Mouse (Mus musculus): ENCODE results near the gene Adamts12.

Adamts12 gene

DNA sequence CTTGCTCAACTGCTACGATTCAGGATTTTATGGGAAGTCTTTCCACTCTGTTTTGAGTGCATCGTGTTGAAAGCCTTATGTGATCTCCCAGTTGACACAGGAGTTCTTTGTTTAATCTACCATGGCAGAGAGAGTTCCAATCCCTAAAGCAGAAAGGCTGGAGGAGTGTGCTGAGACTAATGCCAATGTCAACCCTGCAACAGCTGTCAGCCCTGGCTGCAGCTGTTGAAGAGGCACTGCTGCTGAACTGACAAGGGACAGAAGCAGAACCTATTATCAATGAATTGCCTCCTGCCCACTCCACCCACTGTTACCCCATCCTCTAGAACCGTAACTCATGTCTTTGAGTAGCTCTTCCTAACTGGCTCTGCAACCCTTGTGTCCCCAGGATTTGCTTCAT, 101.3 kb downstream of the Adamts12 start:
- DNase-seq (ENCODE audit: low spot score) = no peak

DNA sequence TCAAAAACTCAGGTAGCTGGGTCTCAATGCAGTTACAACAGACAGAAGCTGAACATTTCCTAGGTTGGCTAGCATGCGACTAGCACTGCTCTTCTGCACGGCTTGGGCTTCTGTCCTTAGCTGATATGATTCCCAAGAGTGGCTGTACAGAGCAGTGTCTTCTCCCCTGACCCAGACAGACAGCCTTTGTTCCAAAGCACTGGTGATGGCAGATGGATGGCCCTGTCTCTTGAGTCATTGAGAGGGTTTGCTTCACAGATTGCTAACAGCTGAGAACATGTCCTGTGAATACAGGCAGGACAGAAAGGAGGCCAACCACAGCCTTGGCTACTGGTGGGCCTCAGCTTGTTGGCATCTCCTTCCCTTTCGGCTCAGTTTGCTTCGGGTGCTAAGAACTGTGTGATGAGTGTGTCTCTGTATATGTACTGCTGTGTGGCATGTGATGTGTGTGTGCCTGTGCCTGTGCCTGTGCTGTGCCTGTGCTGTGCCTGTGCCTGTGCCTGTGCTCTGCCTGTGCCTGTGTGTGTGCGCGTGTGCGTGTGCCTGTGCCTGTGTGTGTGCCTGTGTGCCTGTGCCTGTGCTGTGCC, 109.4 kb downstream of the Adamts12 start:
- DNase-seq (ENCODE audit: low spot score) = no peak

DNA sequence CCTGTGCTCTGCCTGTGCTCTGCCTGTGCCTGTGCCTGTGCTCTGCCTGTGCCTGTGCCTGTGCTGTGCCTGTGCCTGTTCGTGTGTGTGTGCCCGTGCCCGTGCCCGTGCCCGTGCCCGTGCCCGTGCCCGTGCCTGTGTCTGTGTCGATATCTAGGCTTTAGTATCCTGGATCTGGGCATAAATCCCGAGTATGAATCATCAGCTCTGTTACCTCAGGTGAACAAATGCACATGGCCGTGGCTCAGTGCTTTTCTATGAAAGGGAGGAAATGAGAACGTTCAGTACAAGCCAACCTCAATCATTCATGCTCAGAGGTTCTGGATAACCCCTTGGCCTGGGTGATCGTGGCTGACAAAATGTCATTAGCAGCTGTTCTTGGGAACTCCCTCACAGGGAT, 110.3 kb downstream of the Adamts12 start:
- DNase-seq (ENCODE audit: low spot score) = no peak

DNA sequence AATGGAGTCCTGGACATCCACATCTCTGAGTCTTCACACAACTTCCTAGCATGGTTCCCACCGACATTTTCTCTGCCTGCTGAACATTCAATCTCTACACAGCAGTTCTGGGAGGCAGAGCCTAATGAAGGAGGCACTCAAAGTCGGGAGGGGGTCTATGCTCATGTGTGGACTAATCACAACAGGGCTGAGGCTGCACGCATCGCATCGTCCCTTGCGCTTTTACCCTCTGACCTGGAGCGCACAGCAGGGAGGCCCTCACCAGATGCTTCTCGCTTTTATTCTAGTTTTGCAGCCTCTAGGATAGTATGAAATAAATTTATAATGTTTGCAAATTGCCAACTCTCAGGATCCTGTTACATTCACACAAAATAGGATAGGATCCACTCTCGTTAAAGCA, 112.9 kb downstream of the Adamts12 start:
- DNase-seq (ENCODE audit: low spot score) = no peak

DNA sequence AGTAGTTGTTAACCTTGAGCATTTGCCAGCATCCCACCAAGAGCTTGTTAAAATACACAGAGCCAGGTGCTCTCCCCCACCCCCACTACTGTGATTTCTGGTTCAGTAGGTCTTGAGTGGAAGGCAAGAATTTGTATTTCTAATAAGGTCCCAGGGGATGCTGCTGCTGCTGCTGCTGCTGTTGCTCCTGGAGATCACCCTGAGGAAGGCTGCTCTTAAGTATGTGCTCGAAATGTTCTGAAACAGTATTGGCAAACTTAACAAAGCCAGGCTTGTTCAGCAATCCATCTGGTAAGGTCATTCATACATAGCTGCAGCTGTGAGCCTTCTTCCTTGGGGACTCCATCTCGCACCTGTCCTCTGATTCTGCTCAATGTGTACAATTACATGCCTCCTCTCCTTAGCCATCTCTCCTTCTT, 115.2 kb downstream of the Adamts12 start:
- no peak for DNase-seq (ENCODE audit: low spot score)

DNA sequence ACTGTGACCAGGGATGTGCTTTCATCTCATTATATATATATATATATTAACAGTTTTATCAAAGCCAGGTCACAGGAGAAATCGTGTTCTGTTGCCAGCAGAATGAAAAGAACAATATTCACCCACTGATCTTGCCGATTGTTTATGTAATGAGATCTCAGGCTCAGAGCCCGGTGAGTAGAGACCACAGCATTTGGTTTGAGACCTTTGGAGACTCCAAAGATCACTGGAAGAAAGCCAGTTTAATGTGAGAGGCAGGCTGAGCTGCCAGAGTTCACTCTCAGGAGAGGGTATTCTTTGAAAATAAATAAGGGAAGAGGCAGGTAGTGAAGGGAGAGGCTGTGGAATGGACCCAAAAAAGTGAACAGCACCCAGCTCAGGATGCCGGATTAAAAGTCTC, 122.1 kb downstream of the Adamts12 start:
- no peak for DNase-seq (ENCODE audit: low spot score)

DNA sequence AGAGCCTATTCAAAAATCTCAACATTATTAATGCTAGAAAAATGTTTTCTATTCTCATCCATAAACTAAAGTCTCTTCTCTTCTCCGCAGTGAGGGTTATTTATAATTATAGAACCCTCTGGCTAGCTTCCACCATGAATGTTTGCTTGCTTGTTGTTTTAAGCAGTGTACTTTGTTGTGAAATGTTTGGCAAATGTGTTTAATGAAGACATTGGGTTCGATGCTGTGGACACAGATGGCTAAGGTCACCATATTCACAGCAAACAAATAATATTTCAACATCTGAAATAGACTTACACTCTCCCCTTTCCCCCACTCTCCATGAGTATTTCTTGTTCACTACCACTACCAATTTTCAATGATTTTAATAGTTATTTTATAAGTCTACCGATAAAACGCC, 125.9 kb downstream of the Adamts12 start:
- DNase-seq (ENCODE audit: low spot score) = no peak

DNA sequence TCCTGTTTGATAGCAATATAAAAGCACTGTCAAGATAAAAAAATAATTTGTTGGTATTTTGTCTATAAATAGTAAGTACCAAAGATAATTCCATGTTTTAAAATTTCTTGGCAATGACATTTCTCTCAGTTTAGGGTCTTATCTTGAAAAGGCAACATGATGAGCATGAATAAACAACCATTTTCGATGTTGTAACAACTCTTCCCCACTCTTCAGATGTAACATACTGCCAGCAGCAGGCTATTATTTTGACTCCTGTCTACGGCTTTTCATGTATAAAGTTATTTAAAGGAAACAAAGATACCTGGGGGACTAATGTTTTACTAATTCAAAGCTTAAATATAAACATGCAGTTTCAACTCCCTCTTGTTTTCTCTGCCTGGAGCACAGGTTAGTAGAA, 128.2 kb downstream of the Adamts12 start:
- no peak for DNase-seq (ENCODE audit: low spot score)

DNA sequence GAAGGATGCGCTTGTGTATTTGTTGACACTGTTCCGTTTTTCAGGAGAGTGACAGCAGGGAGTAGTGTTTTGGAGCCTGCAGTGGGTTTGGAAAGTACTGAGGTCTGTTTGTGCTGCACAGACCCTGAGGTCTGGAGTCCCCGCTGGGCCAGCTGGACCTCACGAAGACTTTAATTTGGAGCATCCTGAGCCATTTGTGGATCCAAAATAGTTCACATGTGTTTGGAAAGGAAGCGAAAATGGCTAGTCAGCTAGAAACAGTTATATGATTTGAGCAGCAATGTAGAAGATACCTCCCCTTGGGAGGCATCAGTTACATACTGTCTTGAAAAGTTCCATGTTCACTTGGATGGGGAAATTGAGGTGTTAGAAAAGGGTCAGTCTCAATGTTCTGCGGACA, 132.5 kb downstream of the Adamts12 start:
- DNase-seq (ENCODE audit: low spot score) = no peak

DNA sequence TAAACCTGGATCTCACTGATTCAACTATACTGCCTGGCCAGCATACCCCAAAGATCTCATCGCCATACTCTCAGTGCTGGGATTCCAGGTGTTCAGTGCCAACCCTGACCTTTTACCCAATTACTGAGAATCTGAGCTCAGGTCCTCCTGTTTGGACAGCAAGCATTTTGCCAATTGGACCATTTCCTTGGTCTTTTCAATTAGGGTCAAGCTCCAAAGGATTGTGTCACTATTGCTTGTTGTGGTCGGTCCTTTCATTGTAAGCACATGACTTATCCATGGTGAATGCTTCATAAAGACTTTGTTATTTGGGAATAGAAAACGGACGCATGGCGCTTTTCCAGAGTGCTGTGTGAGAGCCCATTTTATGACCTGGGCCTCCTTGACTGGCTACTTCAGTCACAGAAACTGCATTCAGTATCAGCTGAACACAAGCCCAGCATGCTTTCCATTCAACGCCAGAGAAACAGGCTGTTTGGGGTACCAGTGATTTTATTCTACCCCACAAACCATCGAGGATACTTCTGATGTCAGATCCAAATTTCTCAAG, 133.7 kb downstream of the Adamts12 start:
- no peak for DNase-seq (ENCODE audit: low spot score)

DNA sequence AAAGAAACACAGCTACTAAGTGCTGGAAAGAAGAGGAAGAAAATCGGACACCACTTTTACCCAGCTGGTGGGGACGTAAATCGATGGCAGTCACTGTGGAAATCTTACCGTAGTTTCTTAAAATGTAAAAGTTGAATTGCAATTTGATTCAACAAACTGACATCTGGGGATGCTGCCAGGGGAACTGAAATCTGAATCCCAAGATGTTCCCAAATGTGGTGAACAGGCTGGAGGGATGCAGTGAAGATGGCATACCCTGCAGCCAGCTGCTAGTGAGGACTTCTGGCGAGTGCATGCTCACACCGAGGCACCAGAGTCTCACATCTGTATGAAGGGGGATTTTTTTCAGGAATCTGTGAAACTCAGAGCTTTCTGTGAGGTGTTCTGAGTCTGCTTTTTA, 138.5 kb downstream of the Adamts12 start:
- no peak for DNase-seq (ENCODE audit: low spot score)

DNA sequence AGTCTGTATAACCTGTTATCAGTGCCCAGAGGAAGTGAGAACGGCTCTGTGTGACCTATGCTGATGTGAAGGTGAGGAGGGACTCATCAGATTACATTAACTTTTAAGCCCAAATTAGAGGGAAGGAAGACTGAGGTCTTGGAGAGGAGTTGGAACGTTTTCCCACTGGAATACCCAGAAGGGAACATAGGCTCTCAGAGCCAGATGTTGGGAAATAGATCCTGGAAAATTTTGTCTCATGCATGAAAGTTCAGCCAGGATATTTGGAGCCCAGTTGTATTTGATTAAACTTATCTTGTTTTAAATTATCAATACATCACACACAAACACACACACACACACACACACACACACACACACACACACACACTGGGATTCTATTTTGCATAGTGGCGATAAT, 140.3 kb downstream of the Adamts12 start:
- no peak for DNase-seq (ENCODE audit: low spot score)

DNA sequence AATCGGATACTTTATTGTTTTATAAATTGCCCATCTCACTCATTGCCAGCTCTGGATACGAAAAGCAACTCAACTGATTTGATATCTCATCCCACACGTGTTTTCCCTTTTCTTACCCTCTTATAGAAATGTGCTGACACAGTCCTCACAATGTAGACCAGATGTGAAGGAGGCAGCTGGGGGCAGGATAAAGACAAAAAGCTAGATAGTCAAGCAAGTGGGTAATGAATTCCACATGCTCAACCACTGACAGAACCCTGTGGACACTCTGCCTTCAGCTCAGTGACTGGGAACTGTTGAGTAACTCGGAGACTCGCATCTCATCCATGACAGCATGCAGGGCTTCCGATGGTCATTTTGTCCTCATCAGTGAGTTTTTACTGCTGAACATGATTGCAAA, 146.4 kb downstream of the Adamts12 start:
- no peak for DNase-seq (ENCODE audit: low spot score)

DNA sequence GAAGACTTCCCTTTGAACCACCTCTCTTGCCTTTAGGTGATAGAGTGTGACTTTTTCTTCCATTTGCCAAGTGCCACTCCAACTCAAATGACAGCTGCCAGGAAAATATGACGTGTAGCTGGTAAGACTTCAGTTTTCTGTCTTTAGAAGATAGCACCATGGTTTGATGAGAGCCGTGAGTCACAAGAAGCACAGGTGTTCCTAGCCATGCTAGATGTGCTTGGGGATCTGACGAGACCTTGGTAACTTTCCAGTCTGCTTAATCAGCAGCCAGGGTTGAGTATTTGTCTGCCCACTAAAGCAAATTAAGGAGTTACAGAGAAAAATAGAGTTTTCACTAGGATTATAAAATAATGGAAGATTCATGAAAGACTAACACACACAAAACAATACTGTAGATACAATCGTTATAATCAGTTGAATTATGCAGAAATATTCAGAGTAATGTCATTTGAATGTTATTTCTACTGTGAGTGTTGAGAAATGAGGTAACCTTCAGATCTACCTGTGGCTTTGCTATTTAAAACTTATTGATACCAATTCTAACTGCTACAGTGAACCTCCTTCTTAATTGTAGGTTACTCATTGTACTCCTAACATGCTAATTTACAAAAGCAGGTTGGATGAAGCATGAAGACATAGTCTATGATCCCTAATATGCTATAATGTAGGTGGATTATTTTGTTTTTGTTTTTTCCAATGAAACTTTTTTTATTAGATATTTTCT, 169.5 kb downstream of the Adamts12 start:
- no peak for DNase-seq (ENCODE audit: low spot score)

DNA sequence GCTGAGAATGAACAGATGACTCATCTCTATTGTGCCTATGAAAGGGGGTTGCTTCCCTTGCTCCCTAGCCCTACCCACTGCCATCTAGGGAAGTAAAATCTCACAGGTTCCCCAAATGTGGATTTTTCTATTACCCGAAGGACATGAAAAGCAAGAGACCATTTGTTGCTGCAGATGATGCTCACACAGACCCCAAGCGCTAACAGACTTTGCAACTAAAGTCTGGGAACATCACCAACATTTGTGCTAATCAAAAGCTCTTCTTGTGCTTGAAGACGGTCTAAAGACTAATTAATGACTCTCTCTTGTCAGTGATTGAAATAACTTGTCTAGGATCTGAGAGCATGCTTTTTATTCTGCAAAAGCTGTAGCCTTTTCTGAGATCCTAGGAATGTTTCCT, 175.8 kb downstream of the Adamts12 start:
- DNase-seq (ENCODE audit: low spot score) = no peak

DNA sequence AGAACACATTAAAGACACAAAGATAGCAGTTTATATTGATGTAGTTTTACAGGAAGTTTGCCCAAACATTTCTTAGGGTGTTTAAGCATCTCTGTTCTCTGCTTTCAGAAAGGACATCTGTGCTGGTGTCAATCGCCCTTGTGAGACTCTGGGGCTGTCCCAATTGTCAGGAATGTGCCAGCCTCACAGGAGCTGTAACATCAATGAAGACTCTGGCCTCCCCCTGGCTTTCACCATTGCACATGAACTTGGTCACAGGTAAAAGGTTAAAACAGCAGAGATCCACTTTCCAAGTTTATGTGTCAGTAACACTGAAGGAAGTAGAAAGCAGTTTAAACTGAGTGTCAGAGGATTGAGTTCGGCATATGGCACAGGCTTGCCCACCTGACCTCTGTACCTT, 176.7 kb downstream of the Adamts12 start:
- DNase-seq (ENCODE audit: low spot score) = no peak

DNA sequence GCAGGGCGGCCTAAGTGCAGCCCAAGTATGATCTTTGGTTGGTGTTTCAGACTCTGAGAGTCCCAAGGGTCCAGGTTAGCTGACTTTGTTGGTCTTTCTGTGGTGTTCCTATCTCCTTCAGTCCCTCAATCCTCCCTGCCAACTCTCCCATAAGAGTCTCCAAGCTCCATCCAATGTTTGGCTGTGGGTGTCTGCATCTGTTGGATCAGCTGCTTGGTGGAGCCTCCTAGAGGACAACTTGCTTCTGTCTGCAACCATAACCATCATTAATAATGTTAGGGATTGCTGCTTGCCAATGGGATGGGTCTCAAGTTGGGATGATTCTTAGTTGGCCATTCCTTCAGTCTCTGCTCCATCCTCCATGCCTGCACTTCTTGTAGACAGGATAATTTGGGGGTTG, 181.8 kb downstream of the Adamts12 start:
- DNase-seq (ENCODE audit: low spot score) = no peak

DNA sequence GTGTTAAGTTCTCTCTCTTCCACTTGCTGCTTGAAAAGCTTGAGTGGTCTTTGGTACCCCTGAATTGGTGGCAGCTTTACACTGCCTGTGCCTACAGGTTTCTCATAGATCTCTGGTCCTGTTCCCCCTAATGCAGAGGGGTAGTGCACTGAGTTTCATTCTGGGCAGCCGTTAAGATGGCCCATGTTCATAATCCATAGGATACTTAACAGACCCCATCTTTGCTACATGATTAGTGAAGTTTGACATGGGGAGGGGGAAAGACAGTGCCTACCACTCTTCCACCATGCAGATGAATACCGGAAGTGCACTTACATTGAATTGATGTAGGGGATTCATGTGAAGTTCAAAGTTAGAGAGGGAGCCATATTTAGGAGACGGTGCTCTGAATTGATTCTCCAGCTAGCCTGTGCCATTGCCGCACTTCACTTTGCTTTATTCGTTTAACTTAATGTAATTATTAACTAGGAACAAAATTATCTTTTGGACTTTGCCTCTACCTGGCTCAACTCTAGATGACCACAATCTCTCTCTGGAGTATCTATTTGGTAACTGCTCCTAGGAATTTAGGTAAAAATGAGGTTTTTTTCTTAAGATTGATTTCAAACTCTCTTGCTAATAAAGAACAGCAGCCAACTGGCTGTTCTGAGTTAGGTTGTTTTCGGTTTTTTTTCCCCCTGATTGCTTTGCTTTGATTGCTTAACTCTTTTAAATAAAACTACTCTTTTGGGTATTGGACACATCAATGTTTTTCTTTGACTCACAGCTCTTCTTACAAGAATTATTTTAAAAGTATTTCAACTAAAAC, 214.9 kb downstream of the Adamts12 start:
- no peak for DNase-seq (ENCODE audit: low spot score)

DNA sequence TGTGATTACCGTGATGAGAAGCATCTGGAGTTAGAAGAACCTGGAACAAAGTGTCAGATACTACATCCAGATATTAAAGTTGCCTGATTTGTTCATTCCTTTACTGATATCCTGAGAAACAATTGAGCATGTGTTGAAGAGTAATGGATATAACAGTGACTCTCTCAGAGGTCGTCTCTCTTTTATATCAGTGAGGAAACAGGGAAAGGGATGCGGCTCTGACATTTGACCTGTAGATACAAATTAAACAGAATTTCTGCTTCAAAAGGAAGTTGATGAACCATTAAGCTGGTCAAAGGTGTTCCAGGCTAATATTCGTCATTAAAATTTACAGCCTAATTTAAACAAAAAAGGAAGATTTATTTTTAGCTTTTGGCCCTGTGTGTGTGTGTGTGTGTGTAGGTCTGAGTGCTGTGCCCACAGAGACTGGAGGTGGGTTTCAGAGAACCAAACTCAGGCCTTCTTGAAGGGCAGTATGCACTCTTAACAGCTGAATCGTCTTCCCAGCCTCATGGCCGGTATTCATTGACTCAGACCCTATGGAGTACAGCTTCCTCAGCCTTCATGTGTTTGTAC, 216.2 kb downstream of the Adamts12 start:
- no peak for DNase-seq (ENCODE audit: low spot score)

DNA sequence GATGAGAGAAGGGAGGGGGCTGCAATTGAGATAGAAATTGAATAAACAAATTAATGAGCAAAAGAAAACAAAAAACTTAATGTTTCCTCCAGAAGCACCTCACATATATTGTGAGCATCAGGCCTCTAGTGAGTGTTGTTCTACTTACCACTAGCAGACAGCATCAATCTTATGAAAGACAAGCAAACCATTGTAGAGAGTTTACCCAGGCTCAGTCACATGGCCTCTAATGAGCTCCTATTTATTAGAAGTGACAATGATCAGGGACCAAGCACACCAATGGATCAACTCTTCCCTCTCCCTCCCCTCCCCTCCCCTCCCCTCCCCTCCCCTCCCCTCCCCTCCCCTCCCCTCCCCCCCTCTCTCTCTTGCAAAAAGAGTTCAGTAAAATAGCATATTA, 218.6 kb downstream of the Adamts12 start:
- no peak for DNase-seq (ENCODE audit: low spot score)

DNA sequence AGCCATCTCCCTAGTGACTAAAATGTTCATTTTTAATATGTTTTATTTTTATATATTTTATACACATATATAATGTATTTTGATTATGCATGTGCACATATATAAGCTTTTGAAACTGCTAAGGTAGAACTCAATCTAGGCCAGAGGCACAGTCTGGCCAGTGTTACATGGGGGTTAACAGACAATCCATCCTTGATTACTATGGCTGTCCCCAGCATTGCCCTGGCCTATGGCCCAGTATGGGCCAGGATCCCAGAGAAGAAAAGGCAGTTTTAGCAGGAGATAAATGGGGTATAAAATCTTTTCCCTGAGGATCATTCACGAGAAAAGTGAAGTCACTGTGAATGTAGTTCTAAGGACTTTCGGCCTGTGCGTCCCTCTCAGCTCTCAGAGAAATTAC, 223.2 kb downstream of the Adamts12 start:
- no peak for DNase-seq (ENCODE audit: low spot score)

DNA sequence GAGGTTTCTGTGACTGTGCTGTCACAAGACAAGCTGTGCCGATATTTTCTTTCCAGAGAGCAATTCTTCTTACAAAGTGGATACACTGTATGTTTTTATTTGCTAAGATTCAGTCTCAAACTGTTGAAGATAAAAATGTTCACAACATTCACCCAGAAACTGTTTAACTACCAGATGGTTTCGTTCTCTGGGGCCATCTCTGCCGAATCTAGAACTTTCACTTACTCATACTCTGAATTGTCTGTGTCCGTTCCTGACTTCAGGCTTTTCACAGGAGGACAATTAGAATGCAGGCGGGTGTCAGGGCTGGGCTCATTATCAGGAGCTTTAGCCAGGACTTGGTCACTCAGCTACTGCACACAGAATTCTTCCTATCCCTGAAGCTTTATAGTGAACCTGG, 227.7 kb downstream of the Adamts12 start:
- no peak for DNase-seq (ENCODE audit: low spot score)

DNA sequence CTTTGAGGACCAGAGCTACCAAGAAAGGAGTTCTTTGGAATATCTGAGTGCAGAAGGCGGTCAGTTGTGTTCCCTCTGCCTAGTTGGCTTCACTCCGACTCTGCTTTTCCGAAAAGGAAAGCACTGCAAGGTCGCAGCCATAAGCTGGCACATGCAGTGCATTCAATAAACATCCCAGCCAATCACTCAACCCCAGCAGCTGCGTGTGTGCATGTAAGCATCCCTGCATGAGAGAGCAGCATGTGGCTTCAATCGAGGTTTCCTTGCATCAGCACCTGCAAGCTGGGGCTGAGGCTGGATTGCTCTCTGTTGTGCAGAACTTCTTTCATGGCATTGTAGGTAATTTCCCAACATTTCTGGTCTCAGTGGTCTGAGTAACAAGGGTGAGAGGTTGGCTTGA, 230.4 kb downstream of the Adamts12 start:
- DNase-seq (ENCODE audit: low spot score) = no peak

Data from ovary, postnatal 14 days (tissue).